Mouse (Mus musculus) midbrain, embryonic 14.5 days (tissue): ENCODE measurements around the gene Hid1. TPM values are rescaled to one million over a fixed set of nuclear protein-coding genes. Genes with fewer than 3 reads are reported as not detected.

Source experiments
- ATAC-seq: fragments of 200-750 bp; cut with Nextera tagmentation; 2 replicates; pipeline ENCODE4 v1.8.0; 2017; ENCODE audit warnings: moderate number of reproducible peaks, moderate library complexity; ENCODE audit not compliant: low FRiP score, low TSS enrichment
- DNase-seq: peaks from one replicate; pipeline ENCODE4 v3.0.0-alpha.2; 2015
- H3K27ac ChIP-seq: fragments of 300-500 bp; sonication (generic); replicated peaks from 2 replicates; pipeline ENCODE4 v1.5.1; 2014; ENCODE audit warnings: mild to moderate bottlenecking, low read depth, low read length, moderate library complexity
- H3K27me3 ChIP-seq: fragments of 300-500 bp; sonication (generic); 2 replicates; pipeline ENCODE4 v1.6.1; 2014; ENCODE audit warnings: low read length, control low read depth, mixed read lengths; ENCODE audit not compliant: control insufficient read depth, insufficient read depth
- H3K36me3 ChIP-seq: fragments of 300-500 bp; sonication (generic); 2 replicates; pipeline ENCODE4 v1.6.1; 2014; ENCODE audit warnings: low read length, control low read depth; ENCODE audit not compliant: control insufficient read depth, insufficient read depth
- H3K4me1 ChIP-seq: fragments of 300-500 bp; sonication (generic); 2 replicates; pipeline ENCODE4 v1.6.1; 2014; ENCODE audit warnings: mild to moderate bottlenecking, antibody characterized with exemption, low read length, control low read depth; ENCODE audit not compliant: control insufficient read depth, insufficient read depth
- H3K4me2 ChIP-seq: fragments of 300-500 bp; sonication (generic); 2 replicates; pipeline ENCODE4 v1.6.1; 2014; ENCODE audit warnings: mild to moderate bottlenecking, low read length, moderate library complexity
- H3K4me3 ChIP-seq: fragments of 300-500 bp; sonication (generic); replicated peaks from 2 replicates; pipeline ENCODE4 v1.5.1; 2014; ENCODE audit warnings: low read depth, low read length
- H3K9ac ChIP-seq: fragments of 300-500 bp; sonication (generic); replicated peaks from 2 replicates; pipeline ENCODE4 v1.6.1; 2014; ENCODE audit warnings: mild to moderate bottlenecking, low read length, moderate library complexity
- H3K9me3 ChIP-seq: fragments of 300-500 bp; sonication (generic); 2 replicates; pipeline ENCODE4 v1.6.1; 2016; ENCODE audit warnings: low read length, control low read depth, mixed read lengths; ENCODE audit not compliant: control insufficient read depth
- whole genome bisulfite sequencing: fragments of 180-500 bp; shearing (Covaris S2); extraction: QIAGEN DNeasy Blood & Tissue Kit; methylation state at CpG from one replicate; pipeline ENCODE4 v1.1.7; 2014; 5-methylcytosine and 5-hydroxymethylcytosine counted together
- polyA plus RNA-seq: library from polyadenylated mRNA; unstranded; fragments of >200 nt; fragmentation: Nextera tagmentation; extraction: Ambion mirVana; gene quantifications from 2 replicates; pipeline ENCODE4 v1.2.1, GENCODE M21; 2014

Hid1 gene
- 43.3 and 52.6 TPM in 2 replicates for polyA plus RNA-seq

- no peaks in the 10 kb centered on the region for H3K27me3 ChIP-seq
- no peaks in the 10 kb centered on the region for H3K9me3 ChIP-seq
- peak; percentile 92 for DNase-seq
- 1% methylated on average over 39 of the region's 39 CpGs for WGBS
- H3K4me3 ChIP-seq = peak within 1 kb of the TSS; percentile 69
- peak within 1 kb of the TSS; percentile 76 for H3K27ac ChIP-seq
- no peaks in the 10 kb centered on the region for H3K36me3 ChIP-seq
- peak; percentile 62 for ATAC-seq
- H3K4me1 ChIP-seq = peaks cover 16% of the 10 kb centered on the region
- H3K9ac ChIP-seq = peak within 1 kb of the TSS; percentile 91
- peak within 1 kb of the TSS; percentile 97 for H3K4me2 ChIP-seq
Observed at GRCm38 (mm10) chr11:115367395-115367944, at the start of gene Hid1. Hid1 (minus strand) TSS chr11:115367756.

GRCm38 (mm10) chr11:115409556-115409955 lies 42.0 kb upstream of the Hid1 start:
- peak; percentile 19; the same call in 1 of the 2 replicates for ATAC-seq
- H3K36me3 ChIP-seq = peaks cover 40% of the 10 kb centered on the region

DNA sequence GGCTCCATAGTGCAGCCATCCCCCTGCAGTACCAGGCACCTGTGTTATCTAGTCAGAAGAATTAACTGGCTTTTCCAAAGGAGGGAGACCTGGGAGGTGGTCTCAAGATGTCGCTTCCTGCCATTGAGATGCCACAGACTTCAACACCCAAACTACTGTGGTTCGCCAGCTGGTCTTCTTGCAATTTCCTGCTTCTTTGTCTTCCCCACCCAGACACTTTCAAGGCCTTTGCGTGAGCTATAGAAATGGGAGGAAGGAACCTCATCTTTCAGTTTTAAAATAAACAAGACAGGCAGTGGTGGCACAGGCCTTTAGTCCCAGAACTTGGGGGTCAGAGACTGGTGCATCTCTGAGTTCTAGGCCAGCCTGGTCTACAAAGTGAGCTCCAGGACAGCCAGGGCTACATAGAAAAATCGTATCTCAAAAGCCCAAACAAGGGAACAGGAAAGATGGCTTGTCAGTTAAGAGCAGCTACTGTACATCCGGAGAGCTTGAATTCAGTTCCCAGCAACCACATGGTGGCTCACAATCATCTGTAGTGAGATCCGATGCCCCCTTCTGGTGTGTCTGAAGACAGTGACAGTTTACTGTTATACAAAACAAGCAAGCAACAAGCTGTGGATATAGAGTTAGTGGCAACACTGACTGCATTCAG lies 40.8 kb upstream of the Hid1 start:
- H3K27me3 ChIP-seq = no peaks in the 10 kb centered on the region
- no peak overlapping the region for H3K4me3 ChIP-seq
- no peak overlapping the region for H3K9ac ChIP-seq
- H3K36me3 ChIP-seq = peaks cover 40% of the 10 kb centered on the region
- DNase-seq (no peak), ATAC-seq (no peak)
- no peaks in the 10 kb centered on the region for H3K9me3 ChIP-seq
- WGBS = 71% methylated on average over 6 of the region's 6 CpGs
- H3K4me2 ChIP-seq = 0 out of 2 replicates have a peak overlapping the region, but pooled peaks have one; percentile 5
- H3K27ac ChIP-seq = peak overlapping the region; percentile 82
- H3K4me1 ChIP-seq = peaks cover 41% of the 10 kb centered on the region

More at GRCm38 (mm10) chr11:115409556-115409955, 42.0 kb upstream of the Hid1 start:
- Histone ChIP-seq H3K27ac (peak overlapping the region; percentile 82), H3K27me3 (no peaks in the 10 kb centered on the region), H3K9ac (peak overlapping the region; percentile 32; the same call in 1 of the 2 replicates), H3K4me1 (peaks cover 37% of the 10 kb centered on the region), H3K9me3 (no peaks in the 10 kb centered on the region), H3K4me3 (no peak overlapping the region), H3K4me2 (peak overlapping the region; percentile 5)
- DNase-seq = peak; percentile 75
- 5% methylated on average over 7 of the region's 7 CpGs for WGBS

GRCm38 (mm10) chr11:115406858-115407401 lies 39.4 kb upstream of the Hid1 start:
- Histone ChIP-seq H3K9ac (no peak overlapping the region), H3K27me3 (no peaks in the 10 kb centered on the region), H3K4me3 (no peak overlapping the region), H3K9me3 (no peaks in the 10 kb centered on the region), H3K4me1 (peaks cover 44% of the 10 kb centered on the region), H3K4me2 (no peak overlapping the region), H3K36me3 (peaks cover 40% of the 10 kb centered on the region), H3K27ac (no peak overlapping the region)
- WGBS = 97% methylated on average over 17 of the region's 17 CpGs
- ATAC-seq (no peak), DNase-seq (no peak)

- no peaks in the 10 kb centered on the region for H3K9me3 ChIP-seq
- H3K4me3 ChIP-seq = no peak overlapping the region
- no peak overlapping the region for H3K27ac ChIP-seq
- no peak for ATAC-seq
- peaks cover 32% of the 10 kb centered on the region for H3K36me3 ChIP-seq
- WGBS = 96% methylated on average over 6 of the region's 6 CpGs
- no peaks in the 10 kb centered on the region for H3K27me3 ChIP-seq
- no peak for DNase-seq
- H3K4me1 ChIP-seq = peaks cover 43% of the 10 kb centered on the region
- H3K4me2 ChIP-seq = no peak overlapping the region
- no peak overlapping the region for H3K9ac ChIP-seq
Observed at GRCm38 (mm10) chr11:115405723-115406122, 38.2 kb upstream of the Hid1 start.

DNA sequence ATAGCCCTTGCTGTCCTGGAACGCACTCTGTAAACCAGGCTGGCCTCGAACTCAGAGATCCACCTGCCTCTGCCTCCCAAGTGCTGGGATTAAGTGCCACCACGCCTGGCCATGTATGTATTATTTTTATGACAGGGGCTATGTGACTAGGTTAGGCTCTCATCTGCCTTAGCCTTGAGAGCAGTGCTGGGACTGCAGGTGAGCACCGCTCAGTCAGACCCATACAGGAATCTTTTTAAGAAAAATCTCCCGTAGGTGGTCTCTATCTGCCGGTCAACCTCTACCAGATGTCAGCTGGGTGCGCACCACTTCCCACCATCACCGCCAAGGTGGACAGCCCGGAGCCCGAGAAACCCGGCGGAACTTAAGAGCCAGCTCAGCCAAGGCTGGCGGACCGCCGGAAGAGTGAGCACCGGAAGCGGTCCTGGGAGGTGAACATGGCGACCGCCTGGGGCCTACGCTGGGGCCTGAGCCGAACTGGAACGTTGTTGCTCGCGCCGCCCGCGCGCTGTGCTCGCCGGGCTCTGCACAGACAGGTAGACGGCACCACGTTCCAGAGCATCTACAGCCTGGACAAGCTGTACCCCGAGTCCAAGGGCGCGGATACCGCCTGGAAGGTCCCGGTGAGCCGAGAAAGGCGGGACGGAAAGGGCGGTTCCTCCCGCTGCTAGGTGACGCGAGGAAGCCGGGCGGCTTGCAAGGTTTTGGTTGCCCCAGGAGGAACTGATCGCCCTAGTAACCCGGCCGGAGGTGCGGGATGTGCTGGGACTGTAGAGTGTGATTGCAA lies 36.0 kb upstream of the Hid1 start, which contains the start of gene Mrpl58:
TSS of gene Mrpl58 (plus strand) at position 415 of the 787 bp plus-strand sequence.
- peaks cover 24% of the 10 kb centered on the region for H3K36me3 ChIP-seq
- WGBS = 4% methylated on average over 50 of the region's 50 CpGs
- ATAC-seq (peak; percentile 86), DNase-seq (peak; percentile 93)
- H3K4me3 ChIP-seq = peak within 1 kb of the TSS; percentile 95
- H3K9me3 ChIP-seq = no peaks in the 10 kb centered on the region
- peak within 1 kb of the TSS; percentile 91 for H3K9ac ChIP-seq
- H3K27ac ChIP-seq = peak within 1 kb of the TSS; percentile 93
- H3K27me3 ChIP-seq = no peaks in the 10 kb centered on the region
- H3K4me2 ChIP-seq = peak within 1 kb of the TSS; percentile 84
- peaks cover 30% of the 10 kb centered on the region for H3K4me1 ChIP-seq

DNA sequence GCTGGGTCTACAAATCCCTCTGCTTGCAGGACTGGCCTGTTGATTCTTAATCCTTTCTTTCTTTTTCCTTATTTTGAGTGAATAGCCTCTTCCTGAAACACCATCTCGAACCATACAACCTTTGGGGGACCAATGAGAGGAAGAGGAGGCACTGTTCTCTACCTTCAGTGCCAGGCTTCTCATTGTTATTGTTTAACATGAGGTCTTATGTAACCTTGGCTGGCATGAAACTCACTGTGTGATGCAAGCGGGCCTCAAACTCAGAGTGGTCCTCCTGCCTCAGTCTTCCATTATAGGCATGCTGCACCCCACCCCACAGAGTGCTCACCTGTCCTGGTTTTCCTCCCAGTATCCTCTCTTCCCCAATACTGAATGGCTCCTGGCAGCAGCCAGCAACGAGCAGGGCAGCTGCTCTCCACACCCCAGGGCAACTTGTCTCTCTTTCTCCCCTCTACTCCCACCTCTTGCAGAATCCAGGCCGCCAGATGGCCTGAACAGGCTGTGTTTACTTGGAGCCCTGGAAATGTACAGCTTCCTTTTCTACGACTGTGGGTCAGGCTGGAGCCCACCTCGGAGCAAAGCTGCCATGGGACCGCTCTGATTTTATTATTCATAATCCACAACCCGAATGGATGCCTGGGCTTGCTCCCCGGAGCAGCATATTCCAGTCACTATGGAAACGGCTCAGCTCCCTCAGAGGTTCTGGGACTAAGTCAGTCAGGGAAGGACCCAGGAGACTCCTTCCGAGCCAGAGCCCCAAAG lies 33.3 kb upstream of the Hid1 start:
- H3K36me3 ChIP-seq = peaks cover 13% of the 10 kb centered on the region
- no peak overlapping the region for H3K4me3 ChIP-seq
- peak overlapping the region; percentile 84 for H3K27ac ChIP-seq
- peak; percentile 79 for DNase-seq
- ATAC-seq = peak; percentile 35; the same call in 1 of the 2 replicates
- peak overlapping the region; percentile 28 for H3K4me2 ChIP-seq
- no peaks in the 10 kb centered on the region for H3K9me3 ChIP-seq
- peak overlapping the region; percentile 36; the same call in 1 of the 2 replicates for H3K9ac ChIP-seq
- H3K27me3 ChIP-seq = no peaks in the 10 kb centered on the region
- 23% methylated on average over 11 of the region's 11 CpGs for WGBS
- peaks cover 26% of the 10 kb centered on the region for H3K4me1 ChIP-seq

DNA sequence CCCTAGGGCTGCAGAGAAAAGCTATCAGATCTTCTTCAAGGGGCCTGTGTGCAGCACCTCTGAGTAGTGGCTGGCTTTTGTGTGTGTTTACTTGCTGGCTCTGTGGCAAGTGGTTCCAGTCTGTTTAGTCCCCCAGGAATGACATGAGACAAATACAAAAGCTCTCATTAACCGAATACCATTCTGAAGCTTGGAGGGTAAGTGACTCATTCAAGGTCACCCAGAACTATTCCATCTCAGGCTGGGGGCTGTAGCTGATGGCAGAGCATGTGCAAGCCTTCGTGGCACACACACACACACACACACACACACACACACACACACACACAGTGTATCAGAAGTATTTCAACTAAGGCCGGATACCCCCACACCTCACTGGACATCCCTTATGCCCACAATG lies 32.6 kb upstream of the Hid1 start:
- Histone ChIP-seq H3K9ac (no peak overlapping the region), H3K27ac (peak overlapping the region; percentile 84), H3K27me3 (no peaks in the 10 kb centered on the region), H3K9me3 (no peaks in the 10 kb centered on the region), H3K4me2 (no peak overlapping the region; the same call in 1 of the 2 replicates), H3K4me3 (no peak overlapping the region), H3K36me3 (peaks cover 20% of the 10 kb centered on the region), H3K4me1 (peaks cover 26% of the 10 kb centered on the region)
- 76% methylated on average over 3 of the region's 3 CpGs for WGBS
- ATAC-seq (no peak), DNase-seq (no peak)
